Mouse (Mus musculus) G1E (cell line): Measurements from ENCODE around the gene Epsti1. TPM values are rescaled to one million over a fixed set of nuclear protein-coding genes. Genes with fewer than 3 reads are reported as not detected.

Source experiments
- ATAC-seq: 2 replicates; pipeline ENCODE4 v1.8.0; 2016; ENCODE audit warnings: mild to moderate bottlenecking; ENCODE audit not compliant: insufficient number of reproducible peaks, poor library complexity, low FRiP score, severe bottlenecking; ENCODE audit errors: extremely low read depth
- DNase-seq: peaks from one replicate; pipeline ENCODE4 v3.0.0; 2012; ENCODE audit warnings: low spot score
- H3K27me3 ChIP-seq: 2 replicates; pipeline ENCODE4 v1.6.1; 2012; ENCODE audit warnings: mild to moderate bottlenecking, low read length, inconsistent platforms; ENCODE audit not compliant: insufficient read depth
- H3K36me3 ChIP-seq: replicated peaks from 2 replicates; pipeline ENCODE3; 2012; ENCODE audit warnings: mild to moderate bottlenecking, inconsistent platforms
- H3K4me1 ChIP-seq: 2 replicates; pipeline ENCODE4 v1.6.1; 2012; ENCODE audit warnings: low read depth, low read length, inconsistent platforms, mixed read lengths; ENCODE audit not compliant: insufficient read depth
- H3K4me3 ChIP-seq: 2 replicates; pipeline ENCODE4 v1.5.1; 2012; ENCODE audit warnings: low read depth, mild to moderate bottlenecking, inconsistent platforms, low read length, moderate library complexity, mixed read lengths
- H3K9me3 ChIP-seq: replicated peaks from 2 replicates; pipeline ENCODE4 v1.6.1; 2012; ENCODE audit warnings: inconsistent platforms
- CTCF ChIP-seq: IDR thresholded peaks from 2 replicates; pipeline ENCODE4 v1.5.1; 2012; ENCODE audit warnings: low read depth, low read length, inconsistent platforms, mixed read lengths
- GATA1 ChIP-seq: IDR thresholded peaks from 2 replicates; pipeline ENCODE4 v1.6.1; 2012; ENCODE audit warnings: borderline replicate concordance, low read length, inconsistent platforms, mixed read lengths
- GATA2 ChIP-seq: IDR thresholded peaks from 2 replicates; pipeline ENCODE4 v1.6.1; 2012; ENCODE audit warnings: low read depth, low read length, inconsistent platforms, borderline replicate concordance
- POLR2AphosphoS5 ChIP-seq: IDR thresholded peaks from 2 replicates; pipeline ENCODE4 v1.6.1; 2012; ENCODE audit warnings: low read depth, low read length, inconsistent platforms; ENCODE audit not compliant: insufficient replicate concordance
- TAL1 ChIP-seq: conservative IDR thresholded peaks from 2 replicates; pipeline ENCODE4 v1.6.1; 2012; ENCODE audit warnings: low read depth, low read length, inconsistent platforms, mixed read lengths
- polyA plus RNA-seq: library from polyadenylated mRNA; stranded (reverse); fragments of >175 nt; gene quantifications from 2 replicates; pipeline ENCODE4 v1.2.3, GENCODE M21; 2012
- total RNA-seq, 2 experiments: library from RNA; stranded (forward) in 1 of 2; stranded (reverse) in 1 of 2; fragments of 200-1000 nt in 1 of 2; fragments of >200 nt in 1 of 2; fragmentation: Nextera tagmentation in 1 of 2; gene quantifications; 2 replicates each; pipeline ENCODE4 v1.2.3; 2014 to 2017

Gene Epsti1
- not detected in 2 replicates for total RNA-seq (2014; fragmentation: Nextera tagmentation)
- total RNA-seq (2017) = not detected in 2 replicates
- polyA plus RNA-seq = not detected in 2 replicates

GRCm38 (mm10) chr14:77904171-77904762 lies at the start of gene Epsti1:
Epsti1 (plus strand) TSS chr14:77904239.
- no peak for ATAC-seq
- Histone ChIP-seq H3K4me3 (no peak within 1 kb of the TSS), H3K27me3 (no peaks in the 10 kb centered on the region), H3K9me3 (peaks cover 6% of the 10 kb centered on the region), H3K4me1 (no peaks in the 10 kb centered on the region), H3K36me3 (no peaks in the 10 kb centered on the region)
- DNase-seq = no peak
- TF ChIP-seq CTCF = no peak
- TF ChIP-seq TAL1 = no peak
- no peak for TF ChIP-seq GATA2
- TF ChIP-seq POLR2AphosphoS5 = no peak
- no peak for TF ChIP-seq GATA1

GRCm38 (mm10) chr14:77859894-77860293 lies 44.1 kb upstream of the Epsti1 start:
- peaks cover 10% of the 10 kb centered on the region for H3K36me3 ChIP-seq
- TF ChIP-seq GATA1 (no peak), CTCF (no peak), GATA2 (no peak), TAL1 (no peak), POLR2AphosphoS5 (no peak)

DNA sequence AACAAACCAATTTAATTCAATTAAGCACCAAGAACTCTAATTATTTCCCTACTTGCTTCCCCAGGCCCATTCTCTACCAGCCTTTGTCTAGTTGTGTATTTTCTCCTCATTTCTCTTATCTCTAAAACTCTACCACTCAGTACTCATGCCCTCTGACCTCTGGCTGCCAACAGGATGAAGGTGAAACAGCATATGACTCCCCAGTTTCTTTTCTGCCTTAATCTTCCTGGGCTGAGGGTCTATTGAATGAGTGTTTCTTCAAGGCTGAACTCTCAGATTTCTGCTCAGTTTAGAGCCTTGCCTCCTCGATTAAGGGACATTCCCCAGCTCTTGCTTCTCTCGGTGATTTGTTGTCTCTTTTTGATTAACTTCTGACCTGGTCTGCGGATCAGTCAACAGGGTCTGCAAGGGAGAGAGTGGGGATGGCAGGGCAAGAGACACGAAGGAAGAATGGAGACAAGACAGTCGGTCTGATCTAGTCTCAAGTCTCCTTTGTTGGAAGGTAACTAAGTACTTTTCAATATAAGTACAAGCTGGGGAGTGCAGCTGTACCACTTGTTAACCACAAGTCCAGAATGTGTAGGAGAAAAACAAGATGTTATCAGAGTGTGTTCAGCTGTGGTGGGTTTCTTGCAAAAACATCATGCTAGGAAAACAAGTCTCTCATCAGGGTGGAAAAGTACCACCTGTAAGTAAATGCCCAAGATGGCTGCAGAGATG lies 43.0 kb upstream of the Epsti1 start:
- H3K4me1 ChIP-seq = peaks cover 30% of the 10 kb centered on the region
- DNase-seq (no peak), ATAC-seq (no peak)
- H3K36me3 ChIP-seq = peaks cover 8% of the 10 kb centered on the region
- no peak for TF ChIP-seq CTCF
- TF ChIP-seq TAL1 = no peak
- TF ChIP-seq POLR2AphosphoS5 = no peak
- TF ChIP-seq GATA1 = no peak
- TF ChIP-seq GATA2 = no peak
- no peak overlapping the region for H3K4me3 ChIP-seq
- no peaks in the 10 kb centered on the region for H3K27me3 ChIP-seq
- H3K9me3 ChIP-seq = no peaks in the 10 kb centered on the region

More at GRCm38 (mm10) chr14:77859894-77860293, 44.1 kb upstream of the Epsti1 start:
- no peak for ATAC-seq
- Histone ChIP-seq H3K9me3 (no peaks in the 10 kb centered on the region), H3K4me1 (peaks cover 20% of the 10 kb centered on the region), H3K4me3 (no peak overlapping the region), H3K27me3 (no peaks in the 10 kb centered on the region)
- no peak for DNase-seq

DNA sequence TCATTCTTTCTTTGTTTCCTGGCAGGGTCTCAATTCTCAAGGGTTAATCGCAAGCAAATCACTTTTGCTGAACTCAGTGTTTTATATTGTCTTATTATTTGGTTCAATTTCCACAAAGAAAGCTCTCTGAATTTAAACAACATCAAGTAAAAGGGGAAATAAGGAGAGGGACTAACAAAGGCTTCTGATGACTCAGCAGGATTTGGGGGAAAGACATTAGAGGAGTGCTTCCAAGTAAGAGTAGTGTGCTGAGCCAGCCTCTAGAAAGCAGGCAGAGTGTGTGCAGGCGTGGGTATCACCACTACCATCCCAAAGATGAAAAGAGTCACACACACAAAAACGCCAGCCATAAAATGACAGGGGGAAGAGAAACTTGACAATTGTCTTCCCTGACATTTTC lies 40.0 kb upstream of the Epsti1 start:
- Histone ChIP-seq H3K27me3 (no peaks in the 10 kb centered on the region), H3K9me3 (no peaks in the 10 kb centered on the region), H3K4me1 (peaks cover 30% of the 10 kb centered on the region), H3K36me3 (peaks cover 13% of the 10 kb centered on the region), H3K4me3 (no peak overlapping the region)
- peak; percentile 66; the same call in 1 of the 2 replicates for ATAC-seq
- peak; percentile 10 for DNase-seq
- no peak for TF ChIP-seq GATA2
- TF ChIP-seq TAL1 = no peak
- no peak for TF ChIP-seq GATA1
- no peak for TF ChIP-seq POLR2AphosphoS5
- no peak for TF ChIP-seq CTCF

GRCm38 (mm10) chr14:77864510-77864909 lies 39.5 kb upstream of the Epsti1 start:
- DNase-seq (no peak), ATAC-seq (no peak)
- no peaks in the 10 kb centered on the region for H3K27me3 ChIP-seq
- H3K4me3 ChIP-seq = no peak overlapping the region
- H3K9me3 ChIP-seq = no peaks in the 10 kb centered on the region
- H3K4me1 ChIP-seq = peaks cover 30% of the 10 kb centered on the region
- peaks cover 17% of the 10 kb centered on the region for H3K36me3 ChIP-seq
- TF ChIP-seq CTCF (no peak), TAL1 (no peak), GATA2 (no peak), GATA1 (no peak), POLR2AphosphoS5 (no peak)

- Histone ChIP-seq H3K4me3 (no peak overlapping the region), H3K36me3 (peaks cover 25% of the 10 kb centered on the region), H3K4me1 (peaks cover 22% of the 10 kb centered on the region), H3K27me3 (no peaks in the 10 kb centered on the region), H3K9me3 (no peaks in the 10 kb centered on the region)
- DNase-seq (no peak), ATAC-seq (no peak)
- TF ChIP-seq TAL1 = no peak
- no peak for TF ChIP-seq GATA1
- TF ChIP-seq GATA2 = no peak
- TF ChIP-seq CTCF = no peak
- TF ChIP-seq POLR2AphosphoS5 = no peak
These were observed 36.4 kb upstream of the Epsti1 start for GRCm38 (mm10) chr14:77867601-77868000.
